Mouse (Mus musculus) layer of hippocampus, postnatal 36 days (tissue): ENCODE data around the gene Txn2. TPM values are rescaled to one million over a fixed set of nuclear protein-coding genes. Genes with fewer than 3 reads are reported as not detected.

Source experiments
- DNase-seq, 2 experiments: peaks; one replicate each; pipeline ENCODE4 v3.0.0; 2022
- total RNA-seq, 2 experiments: library from RNA; stranded (reverse); gene quantifications; 2 replicates each; pipeline ENCODE4 v1.2.3; 2021

Txn2 gene
- 100 to 1,000 TPM; 125 to 135 TPM for total RNA-seq

DNA sequence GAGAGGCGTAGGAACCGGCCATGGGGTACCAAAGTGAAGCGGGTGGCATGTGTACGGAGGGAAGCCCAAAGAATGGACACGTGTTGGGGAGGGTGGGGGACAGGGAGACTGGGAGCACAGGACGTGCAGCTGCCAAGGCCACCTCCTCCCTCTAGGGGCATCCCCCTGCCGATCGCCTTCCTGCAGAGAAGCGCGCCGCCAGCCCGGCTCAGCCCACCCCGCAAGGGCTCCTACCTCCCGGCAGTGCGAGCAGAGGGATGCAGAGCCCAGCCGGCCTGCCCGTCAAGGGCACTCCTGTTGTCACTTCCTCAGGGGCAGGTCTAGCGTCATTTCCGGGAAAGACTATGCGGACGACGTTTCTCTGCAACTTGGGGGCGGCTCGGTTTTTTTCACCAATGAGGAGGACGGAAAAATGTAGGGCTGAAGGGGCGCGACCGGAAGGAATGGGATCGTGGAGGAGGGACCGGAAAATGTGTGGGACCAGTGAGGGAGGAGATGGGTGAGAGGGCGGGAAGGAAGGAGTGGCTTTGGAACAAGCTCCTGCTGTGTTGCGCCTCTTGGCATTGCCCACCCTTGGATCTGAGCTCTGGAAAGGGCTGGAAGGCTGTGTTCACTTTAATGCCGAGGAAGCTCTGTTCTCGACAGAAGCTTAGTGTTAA, at the start of gene Txn2:
Gene Txn2 (minus strand): TSS at position 334 of the 659 bp plus-strand sequence.
- DNase-seq: peak; percentile 98

DNA sequence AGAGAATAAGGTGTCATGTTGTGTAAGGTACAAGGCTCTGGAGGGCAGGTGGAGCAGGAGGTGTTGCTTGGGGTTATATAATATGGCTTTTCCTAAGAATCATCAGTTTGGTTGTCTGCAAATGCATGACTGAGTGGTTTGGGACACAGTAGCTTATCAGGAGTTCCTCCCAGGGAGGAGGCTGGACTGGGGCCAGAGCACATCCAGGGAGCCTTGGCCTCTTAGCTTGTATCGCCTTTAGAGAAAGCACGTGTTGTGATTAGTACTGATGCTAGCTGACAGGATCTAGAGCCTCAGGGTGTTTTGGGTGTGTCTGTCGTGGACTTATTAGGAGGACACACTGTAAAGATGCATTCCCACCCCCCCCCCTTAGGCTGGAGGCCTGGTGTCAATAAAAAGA, 48.9 kb upstream of the Txn2 start:
- DNase-seq: no peak

DNA sequence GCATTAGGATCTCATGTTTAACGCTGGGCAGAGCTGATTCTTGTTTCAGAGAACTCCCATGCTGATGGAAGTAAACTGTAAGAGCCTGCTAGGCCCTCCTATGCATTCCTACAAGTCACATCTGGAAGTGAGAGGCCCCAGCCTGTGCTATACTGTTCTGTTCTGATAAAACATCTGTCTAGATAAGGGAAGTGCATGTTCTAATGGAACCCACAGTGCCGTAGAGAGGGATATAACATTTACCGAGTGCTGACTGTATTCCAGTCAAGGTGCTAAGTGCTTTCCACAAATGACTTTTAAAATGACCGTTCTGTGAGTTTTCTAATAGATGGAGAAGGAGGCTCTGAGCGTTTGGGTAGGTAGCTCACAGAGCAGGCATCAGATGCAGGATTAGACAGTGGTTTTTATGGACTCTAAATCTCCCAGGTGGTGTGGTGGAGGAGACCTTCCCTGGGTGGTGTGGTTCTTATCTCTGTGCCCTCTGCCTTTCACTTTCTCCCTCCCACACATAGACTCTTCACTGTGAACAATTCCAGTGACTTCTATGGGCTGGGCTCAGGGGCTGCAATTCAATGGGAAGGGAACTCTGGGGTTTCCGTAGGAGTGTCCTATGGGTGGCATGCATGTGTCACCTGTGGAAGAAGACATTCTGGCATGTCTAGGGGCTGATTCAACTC, 45.5 kb upstream of the Txn2 start:
- no peak for DNase-seq

DNA sequence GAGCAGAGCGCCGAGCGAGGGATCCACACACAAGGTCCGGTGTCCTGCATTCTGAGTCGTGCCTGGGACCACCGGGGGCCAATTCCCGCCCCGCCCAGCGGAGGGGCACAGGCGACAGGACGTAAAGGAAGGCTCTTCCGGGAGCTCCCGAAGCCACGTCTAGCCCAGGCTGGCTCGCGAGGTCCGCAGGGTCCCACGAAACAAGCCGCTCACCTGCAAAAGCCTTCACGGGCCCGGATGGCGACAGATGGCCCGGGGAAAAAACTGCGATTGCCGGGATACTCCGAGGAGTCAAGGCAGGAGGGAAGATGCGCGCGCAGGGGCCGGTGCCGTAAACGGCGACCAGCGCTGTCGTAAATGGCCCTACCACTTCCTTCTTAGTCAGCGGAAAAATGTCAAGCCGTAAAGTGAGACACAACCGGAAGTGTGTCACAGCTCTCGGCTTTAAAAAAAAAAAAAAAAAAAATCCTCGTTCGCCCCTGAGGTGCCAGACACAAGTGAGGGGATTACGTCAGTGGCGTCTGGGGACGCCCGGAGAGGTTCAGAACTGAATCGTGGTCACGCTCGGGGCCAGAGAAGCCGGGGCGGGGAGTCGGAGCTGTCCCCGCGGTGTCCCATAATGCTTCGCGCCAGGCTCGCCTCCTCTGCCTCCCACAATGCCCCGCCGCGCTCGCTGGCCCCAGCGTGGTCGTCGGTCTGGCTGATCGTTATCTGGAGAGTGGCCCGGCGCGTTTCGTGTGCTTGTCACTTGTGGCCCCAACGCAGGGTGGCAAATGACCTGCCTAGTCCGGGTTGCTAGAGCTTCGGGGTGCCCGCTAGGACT, 41.9 kb upstream of the Txn2 start, which contains the start of gene Eif3d:
Gene Eif3d (minus strand): TSS at position 344 of the 823 bp plus-strand sequence.
- DNase-seq: peak; percentile 96 to 97

- no peak for DNase-seq
Observed at GRCm38 (mm10) chr15:77969940-77970469, 41.2 kb upstream of the Txn2 start.

DNA sequence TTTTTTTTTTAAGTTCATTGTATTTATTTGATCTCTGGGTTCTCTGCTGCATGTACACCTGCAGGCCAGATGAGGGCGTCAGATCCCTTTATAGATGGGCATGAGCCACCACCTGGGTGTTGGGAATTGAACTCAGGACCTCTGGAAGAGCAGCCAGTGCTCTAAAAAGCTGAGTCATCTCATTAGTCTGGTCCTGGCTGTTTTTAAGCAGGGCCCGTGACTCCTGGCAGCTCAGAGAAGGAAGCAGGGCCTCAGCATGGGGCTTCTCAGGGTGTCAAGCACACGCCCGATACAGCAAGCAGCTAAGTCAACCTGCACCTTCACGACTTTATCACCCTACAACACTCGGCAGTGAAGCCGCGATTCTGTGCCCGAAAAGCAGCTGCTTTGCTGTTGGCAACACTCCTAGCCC, 36.3 kb upstream of the Txn2 start:
- DNase-seq: no peak

- DNase-seq: no peak
Observed at GRCm38 (mm10) chr15:77962447-77962846, 33.6 kb upstream of the Txn2 start.

GRCm38 (mm10) chr15:77960693-77961092, 31.9 kb upstream of the Txn2 start:
- DNase-seq: no peak

- DNase-seq: no peak
Observed at GRCm38 (mm10) chr15:77958071-77958470, 29.3 kb upstream of the Txn2 start.

DNA sequence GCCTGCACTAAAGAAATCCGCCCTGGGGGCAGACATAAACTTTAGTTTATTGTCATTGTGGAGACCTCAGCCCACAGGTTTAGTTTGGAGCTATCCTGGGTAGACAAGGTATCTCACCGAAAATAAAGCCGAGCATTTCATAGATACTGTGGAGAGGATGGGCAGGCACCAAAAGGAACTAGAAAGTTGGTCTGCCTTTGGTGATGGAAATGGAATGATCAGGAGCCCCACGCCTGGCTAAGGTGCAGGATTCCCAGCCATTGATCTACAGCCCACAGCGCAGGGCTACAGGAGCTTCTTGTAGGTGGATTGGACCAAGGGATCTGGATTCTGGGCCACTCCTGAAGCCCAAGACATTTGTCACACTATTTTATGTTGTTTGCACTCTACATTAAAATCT, 28.8 kb upstream of the Txn2 start:
- no peak for DNase-seq

GRCm38 (mm10) chr15:77956404-77956901, 27.6 kb upstream of the Txn2 start, which contains the start of gene Foxred2:
Gene Foxred2 (minus strand): TSS chr15:77956722.
- DNase-seq: peak; percentile 84 to 86

GRCm38 (mm10) chr15:77955440-77956403, 26.9 kb upstream of the Txn2 start:
- peak in 1 of 2 experiments; percentile 30 for DNase-seq

- no peak for DNase-seq
Observed at GRCm38 (mm10) chr15:77954362-77954761, 25.6 kb upstream of the Txn2 start.

DNA sequence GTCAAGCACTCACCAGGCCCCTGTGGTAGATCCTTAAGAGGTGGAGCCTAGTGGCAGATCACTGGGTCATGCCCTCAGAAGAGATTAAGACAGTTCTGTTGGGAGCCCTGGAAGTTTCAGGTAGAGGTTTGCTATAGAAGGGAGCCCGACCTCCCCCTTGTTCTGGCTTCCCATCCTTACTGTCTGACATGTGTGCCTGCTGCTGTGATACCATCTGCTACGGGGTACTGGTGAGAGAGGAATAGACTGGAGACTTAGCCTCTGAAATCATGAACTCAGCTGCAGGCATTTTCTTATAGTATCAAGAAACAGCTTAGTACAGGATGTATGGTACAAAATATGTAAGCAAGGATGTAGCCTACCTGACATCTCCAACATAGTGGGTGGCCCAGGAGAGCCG, 24.1 kb upstream of the Txn2 start:
- no peak for DNase-seq

- no peak for DNase-seq
Observed at GRCm38 (mm10) chr15:77949061-77949460, 20.3 kb upstream of the Txn2 start.

- DNase-seq: peak in 1 of 2 experiments; percentile 28
Observed at GRCm38 (mm10) chr15:77945711-77946110, 16.9 kb upstream of the Txn2 start.

DNA sequence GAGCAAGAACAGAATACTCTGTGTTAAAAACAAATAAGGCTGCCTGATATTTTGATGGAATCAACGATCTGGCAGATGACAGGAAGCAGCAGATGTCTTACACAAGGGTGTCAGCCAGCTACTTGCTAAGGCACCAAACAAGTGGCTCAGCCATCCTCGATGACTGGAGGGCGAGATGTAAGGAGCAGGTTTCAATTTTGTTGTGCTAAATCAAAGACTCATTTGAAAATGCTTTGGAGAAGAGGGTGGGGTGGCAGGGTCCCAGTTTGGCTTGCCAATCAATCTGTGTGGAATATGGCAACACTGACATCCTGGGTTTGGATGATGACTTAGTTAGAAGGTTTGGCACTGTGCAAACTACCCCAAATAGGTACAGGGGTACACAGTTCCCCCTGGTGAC, 12.8 kb upstream of the Txn2 start:
- peak; percentile 35 to 39 for DNase-seq

GRCm38 (mm10) chr15:77938516-77938915, 9.7 kb upstream of the Txn2 start:
- DNase-seq: no peak

- DNase-seq: peak; percentile 57 to 68
Observed at GRCm38 (mm10) chr15:77935673-77936375, 7.0 kb upstream of the Txn2 start.

DNA sequence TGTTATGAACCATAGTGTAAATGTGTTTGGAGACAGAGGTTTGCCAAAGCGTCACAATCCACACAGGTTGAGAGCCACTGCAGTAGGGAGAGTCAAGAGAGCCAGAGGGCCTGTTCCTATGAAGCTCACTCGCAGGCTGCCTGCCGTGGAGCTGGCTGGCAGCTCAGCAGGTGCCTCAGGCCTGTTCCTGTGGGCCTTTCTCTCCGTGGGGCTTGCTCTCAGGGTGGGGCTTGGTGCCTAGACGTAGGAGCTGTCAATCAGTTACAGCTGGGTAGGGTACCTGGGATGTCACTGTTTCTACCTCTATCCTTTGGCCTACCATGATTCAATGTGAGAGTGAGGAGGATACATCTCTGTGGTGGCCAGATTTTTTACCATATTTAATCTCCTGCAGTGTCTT, 6.2 kb upstream of the Txn2 start:
- no peak for DNase-seq

DNA sequence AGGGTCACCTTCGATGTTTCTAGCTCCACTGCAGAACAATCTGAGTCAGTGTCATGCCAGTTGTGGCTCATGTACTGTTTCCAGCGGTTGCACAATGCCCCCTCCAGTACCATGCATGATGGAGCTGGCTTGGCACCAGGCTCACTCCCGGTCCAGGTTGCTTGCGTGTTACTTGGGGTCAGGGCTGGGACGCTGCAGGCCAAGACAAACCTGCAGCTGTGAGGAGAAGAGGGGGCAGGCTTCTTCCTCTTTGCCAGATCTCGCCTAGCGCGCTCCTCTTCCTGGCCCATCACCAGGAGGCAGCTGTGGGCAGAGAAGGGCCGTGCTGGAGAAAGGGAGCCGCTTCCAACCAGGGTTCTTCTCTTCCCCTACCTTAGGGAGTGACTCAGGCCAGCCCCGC, 5.5 kb upstream of the Txn2 start:
- DNase-seq: no peak
